Mouse (Mus musculus): ENCODE measurements around the gene E130208F15Rik.

Gene E130208F15Rik

GRCm38 (mm10) chr7:30306083-30306779 lies 15.3 kb upstream of the E130208F15Rik start:
- DNase-seq (ENCODE audit: low spot score): no peak

GRCm38 (mm10) chr7:30308076-30309005 lies 13.2 kb upstream of the E130208F15Rik start, which contains the start of gene Alkbh6:
Alkbh6 (plus strand) TSS chr7:30308717.
- DNase-seq (ENCODE audit: low spot score): peak; percentile 97

- DNase-seq (ENCODE audit: low spot score): no peak
These were observed 12.0 kb upstream of the E130208F15Rik start for GRCm38 (mm10) chr7:30309395-30310129.

- no peak for DNase-seq (ENCODE audit: low spot score)
These were observed 11.4 kb upstream of the E130208F15Rik start for GRCm38 (mm10) chr7:30310136-30310535.

- DNase-seq (ENCODE audit: low spot score): no peak
These were observed 7.7 kb upstream of the E130208F15Rik start for GRCm38 (mm10) chr7:30313666-30314320.

- peak; percentile 71 for DNase-seq (ENCODE audit: low spot score)
These were observed 6.8 kb upstream of the E130208F15Rik start, which contains the start of gene Syne4 for GRCm38 (mm10) chr7:30314721-30315155. Syne4 (plus strand) TSS chr7:30314807.

- no peak for DNase-seq (ENCODE audit: low spot score)
These were observed 5.7 kb upstream of the E130208F15Rik start for GRCm38 (mm10) chr7:30315559-30316529.

- no peak for DNase-seq (ENCODE audit: low spot score)
These were observed 3.4 kb upstream of the E130208F15Rik start for GRCm38 (mm10) chr7:30318142-30318541.

- DNase-seq (ENCODE audit: low spot score): no peak
These were observed 594 bp upstream of the E130208F15Rik start for GRCm38 (mm10) chr7:30320946-30321345.

GRCm38 (mm10) chr7:30322285-30322667 lies 736 bp downstream of the E130208F15Rik start:
- peak; percentile 99 for DNase-seq (ENCODE audit: low spot score)

- no peak for DNase-seq (ENCODE audit: low spot score)
These were observed 1.3 kb downstream of the E130208F15Rik start for GRCm38 (mm10) chr7:30322865-30323264.

GRCm38 (mm10) chr7:30323795-30324194 lies 2.3 kb downstream of the E130208F15Rik start, which contains the start of gene Sdhaf1:
Sdhaf1 (minus strand) TSS chr7:30323895.
- DNase-seq (ENCODE audit: low spot score): no peak

GRCm38 (mm10) chr7:30324300-30324944 lies 2.9 kb downstream of the E130208F15Rik start:
- DNase-seq (ENCODE audit: low spot score): no peak

- DNase-seq (ENCODE audit: low spot score): peak; percentile 48
These were observed 3.8 kb downstream of the E130208F15Rik start for GRCm38 (mm10) chr7:30325364-30325763.

- DNase-seq (ENCODE audit: low spot score): no peak
These were observed 4.9 kb downstream of the E130208F15Rik start for GRCm38 (mm10) chr7:30326427-30326826.

- DNase-seq (ENCODE audit: low spot score): no peak
These were observed 5.6 kb downstream of the E130208F15Rik start for GRCm38 (mm10) chr7:30327140-30327539.

- no peak for DNase-seq (ENCODE audit: low spot score)
These were observed 6.8 kb downstream of the E130208F15Rik start for GRCm38 (mm10) chr7:30328379-30328778.

- DNase-seq (ENCODE audit: low spot score): peak; percentile 95
These were observed 10.3 kb downstream of the E130208F15Rik start for GRCm38 (mm10) chr7:30331887-30332286.

GRCm38 (mm10) chr7:30332622-30333259 lies 11.2 kb downstream of the E130208F15Rik start:
- DNase-seq (ENCODE audit: low spot score): no peak

Measured in embryo, embryonic 10 days (tissue).